Mouse (Mus musculus) skeletal muscle tissue, adult 2 months (tissue): ENCODE measurements at regions not wholly inside any gene's neighbourhood (a gene's known extent, or its start where the extent isn't known, plus 50 kb on each side); places are given as distances from the start of the nearest gene placed in this dataset.

ENCODE experiments used
- DNase-seq: peaks from one replicate; pipeline ENCODE4 v3.0.0-alpha.2; 2012; ENCODE audit warnings: low read depth, low spot score

DNA sequence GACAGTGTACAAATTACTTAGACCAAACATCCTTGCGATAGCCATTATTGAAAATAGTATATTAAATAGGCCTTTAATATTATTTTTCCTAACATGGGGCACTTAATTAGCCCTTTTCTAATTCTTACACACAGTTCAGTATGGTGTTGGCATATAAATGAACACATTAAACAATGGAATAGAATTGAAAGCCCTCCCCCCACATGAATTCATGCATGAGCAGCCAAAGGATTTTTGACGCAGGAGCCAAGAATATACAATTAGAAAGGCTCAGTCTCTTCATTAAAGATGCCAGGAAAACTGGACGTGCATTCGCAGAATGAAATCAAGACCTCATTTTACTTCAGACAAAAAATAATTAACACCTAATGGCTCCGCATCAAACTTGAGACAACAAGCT, 172.9 kb upstream of the Phactr1 start:
- DNase-seq = no peak

DNA sequence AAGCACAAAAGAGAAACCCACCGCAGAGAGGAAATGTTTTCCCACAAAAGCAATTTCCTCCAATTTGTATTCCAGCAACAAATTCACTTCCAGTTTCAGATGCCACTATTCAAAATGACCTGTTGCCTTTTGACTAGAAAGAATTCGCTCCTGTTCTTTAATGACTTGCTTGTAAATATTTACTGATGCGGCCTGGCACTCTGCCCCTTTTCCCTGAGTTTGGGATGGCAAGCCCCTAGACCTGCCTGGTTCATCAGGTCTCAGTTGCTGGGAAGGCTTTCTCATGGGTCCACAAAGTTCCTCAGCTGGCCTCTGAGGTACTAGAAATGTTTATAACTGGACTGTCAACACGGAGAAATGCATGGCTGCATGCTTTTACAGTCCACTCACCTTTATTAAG, 161.7 kb upstream of the Phactr1 start:
- no peak for DNase-seq

DNA sequence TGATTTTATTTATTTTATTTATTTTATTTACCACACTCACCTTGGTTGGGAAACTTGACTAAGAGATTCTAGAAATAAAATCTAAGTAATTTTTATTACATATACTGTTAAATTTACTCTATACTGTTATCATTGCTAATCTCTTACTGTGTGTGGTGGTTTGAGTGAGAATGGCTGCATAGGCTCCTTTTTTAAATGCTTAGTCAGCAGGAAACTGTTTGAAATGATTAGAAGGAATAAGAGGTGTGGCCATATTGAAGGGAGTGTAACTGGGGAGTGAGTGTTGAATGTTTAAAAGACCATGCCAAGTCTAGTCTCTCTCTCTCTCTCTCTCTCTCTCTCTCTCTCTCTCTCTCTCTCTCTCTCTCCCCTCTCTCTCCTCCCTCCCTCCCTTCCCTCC, 157.9 kb upstream of the Phactr1 start:
- DNase-seq = no peak

DNA sequence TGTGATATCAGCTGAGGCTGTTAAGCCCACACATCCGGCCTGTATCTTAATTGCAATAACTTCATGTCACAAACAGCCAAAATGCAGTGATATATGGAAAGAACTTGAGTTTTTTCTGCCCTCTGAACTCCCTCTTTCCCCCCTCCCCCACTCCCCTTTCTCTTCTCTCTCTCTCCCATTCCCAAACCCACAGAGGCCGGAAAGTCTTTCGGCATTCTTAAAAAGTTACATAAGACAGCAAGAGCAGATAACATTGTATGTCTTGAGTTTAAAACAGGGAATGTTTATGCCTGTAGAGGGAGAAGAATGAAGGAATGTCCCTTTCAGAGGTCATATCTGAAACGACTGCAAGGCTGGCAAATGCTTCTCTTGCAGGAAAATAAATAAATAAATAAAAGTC, 154.3 kb upstream of the Phactr1 start:
- DNase-seq = no peak

DNA sequence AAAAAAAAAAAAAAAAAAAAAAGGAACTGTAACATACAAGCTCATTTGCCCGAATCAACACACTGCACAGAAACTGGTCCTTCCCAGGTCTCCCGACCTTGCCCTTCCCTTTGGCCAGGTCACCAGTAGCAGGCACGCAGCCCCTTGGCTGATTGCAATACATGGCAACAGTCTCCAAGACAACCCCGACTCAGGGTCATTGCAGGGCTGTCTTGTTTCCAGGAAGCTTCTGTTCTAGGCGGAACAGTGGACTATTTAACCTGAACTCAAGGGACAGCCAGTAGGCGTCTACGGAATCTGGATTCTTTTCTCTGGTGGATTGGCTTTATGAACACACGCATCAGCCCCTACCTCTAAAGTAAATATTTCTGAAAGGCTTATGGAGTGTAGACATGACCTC, 153.5 kb upstream of the Phactr1 start:
- peak; percentile 47 for DNase-seq

DNA sequence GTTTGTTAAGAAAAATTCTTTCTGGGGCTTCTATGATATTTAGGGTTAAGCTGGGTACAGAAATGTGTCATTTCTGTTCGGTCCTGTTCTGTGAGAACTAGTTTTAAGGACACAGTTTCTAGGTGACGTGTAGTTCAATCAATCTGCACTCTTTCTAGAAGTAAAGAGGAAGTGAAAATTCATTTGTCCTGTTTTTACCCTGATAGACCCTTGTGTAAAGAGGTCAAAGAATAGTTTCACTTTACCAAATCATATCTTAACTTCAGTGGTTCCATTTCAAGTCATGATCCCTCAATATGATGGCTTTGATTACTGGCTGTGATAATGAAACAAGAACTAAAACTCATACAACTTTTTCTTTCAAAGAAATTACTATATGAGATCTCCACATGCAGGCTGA, 152.3 kb upstream of the Phactr1 start:
- no peak for DNase-seq

DNA sequence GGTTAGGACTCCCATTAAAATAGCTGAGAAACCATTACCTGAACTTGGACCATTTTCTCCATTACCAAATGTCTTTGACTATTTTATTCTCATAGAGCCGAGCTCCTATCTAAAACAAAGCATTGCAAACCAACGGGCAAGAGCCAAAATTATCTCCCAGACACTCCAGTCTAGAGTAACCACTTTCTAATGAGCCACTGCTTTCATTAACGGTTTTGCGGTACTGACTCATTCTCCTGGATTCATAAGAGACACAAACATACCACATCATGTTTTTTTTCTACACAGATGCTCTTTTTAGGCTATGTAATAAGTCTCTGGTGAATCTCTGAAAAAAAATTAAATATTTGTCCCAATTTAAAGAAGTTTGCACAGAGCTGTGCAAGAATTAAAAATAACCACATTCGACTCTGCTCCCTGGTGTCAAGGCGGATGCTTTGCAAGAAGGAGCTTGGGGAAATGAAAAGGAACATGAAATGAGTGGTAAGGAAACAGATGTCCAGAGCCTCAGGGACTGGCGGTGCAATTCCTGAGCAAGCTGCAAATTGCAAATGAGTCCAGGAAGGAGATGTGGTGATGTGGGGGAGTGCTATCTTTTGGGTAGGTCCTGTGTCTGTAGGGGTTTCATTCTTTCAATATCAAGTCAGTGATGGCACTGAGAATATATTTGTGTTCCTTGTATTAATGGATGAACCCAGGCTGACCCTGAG, 143.8 kb upstream of the Phactr1 start:
- peak; percentile 69 for DNase-seq

DNA sequence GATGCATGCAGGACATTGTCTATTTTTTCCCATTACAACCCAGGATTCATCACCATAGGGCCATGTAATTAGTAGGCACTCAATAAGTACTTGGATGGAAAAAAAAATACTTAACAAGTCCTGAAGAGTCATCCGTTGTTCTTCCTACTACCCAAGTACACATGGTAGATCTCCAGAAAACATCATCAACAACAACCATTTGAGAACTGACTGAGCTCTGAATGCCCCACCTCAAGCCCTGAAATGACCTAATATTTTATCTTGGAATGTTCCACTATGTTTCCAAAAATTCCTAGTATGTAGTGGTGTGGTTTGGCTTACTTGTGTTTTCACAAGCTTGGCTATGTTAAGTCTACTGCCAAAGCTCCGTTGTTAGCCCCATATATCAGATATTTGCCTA, 142.4 kb upstream of the Phactr1 start:
- DNase-seq = peak; percentile 47

DNA sequence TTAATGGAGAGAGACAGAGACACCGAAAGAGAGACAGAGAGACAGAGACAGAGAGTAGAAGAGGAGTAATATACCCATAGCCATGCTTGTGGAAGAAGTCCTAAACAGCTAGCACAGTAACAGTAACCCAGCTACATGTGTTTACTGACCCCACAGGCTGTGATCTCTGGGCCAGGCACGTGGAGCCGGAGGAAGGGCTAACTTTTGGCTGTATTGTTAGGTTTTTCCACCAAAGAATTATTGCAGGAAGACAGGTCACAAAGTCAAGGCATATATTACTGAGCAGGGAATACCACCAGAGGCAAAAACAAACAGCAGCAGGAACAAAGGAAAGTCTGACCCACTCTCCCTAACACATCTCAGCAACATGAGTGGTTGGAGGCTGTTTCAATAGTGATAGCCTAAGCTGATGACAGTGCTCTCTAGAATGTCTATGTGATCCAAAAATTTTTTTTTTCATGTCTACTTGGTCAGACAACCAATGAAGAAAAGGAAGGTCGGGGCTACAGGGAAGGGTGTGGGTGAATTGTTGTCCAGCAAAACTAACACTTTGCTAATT, 135.8 kb upstream of the Phactr1 start:
- DNase-seq = no peak

DNA sequence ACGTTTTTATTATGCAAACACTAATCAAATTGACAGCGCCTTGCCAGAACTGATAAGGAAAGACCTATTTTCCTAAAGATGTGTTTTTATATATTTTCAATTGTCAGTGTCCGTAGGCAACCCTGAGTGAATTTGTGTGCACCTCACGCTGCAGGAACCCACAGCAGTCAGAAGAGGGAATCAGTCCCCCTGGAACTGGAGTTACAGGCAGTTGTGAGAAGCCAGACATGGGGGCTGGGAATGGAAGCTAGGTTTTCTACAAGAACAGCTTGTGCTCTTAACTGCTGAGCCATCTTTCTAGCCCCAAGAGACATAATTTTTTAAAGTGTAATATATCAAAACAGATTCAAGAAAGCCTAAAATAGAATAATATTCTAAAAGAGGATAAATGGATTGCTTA, 134.0 kb upstream of the Phactr1 start:
- DNase-seq = peak; percentile 43

DNA sequence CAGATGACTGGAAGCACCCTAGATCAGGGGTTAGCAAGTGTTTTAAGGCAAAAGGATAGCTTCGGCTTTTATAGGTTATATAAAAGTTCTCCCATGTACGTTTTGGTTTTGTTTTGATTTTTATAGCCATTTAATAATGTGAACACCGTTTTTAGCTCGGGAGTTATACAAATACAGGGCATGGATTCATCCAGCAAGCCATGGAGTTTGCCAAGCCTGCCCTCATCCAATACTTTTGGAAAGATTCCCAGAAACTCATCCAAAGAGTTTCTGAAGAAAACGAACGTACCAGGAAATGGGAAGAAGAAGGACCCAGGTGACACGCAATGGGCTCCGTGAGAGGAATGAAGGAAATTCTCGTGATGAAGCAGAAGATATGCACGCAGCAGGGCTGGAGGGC, 133.6 kb upstream of the Phactr1 start:
- DNase-seq = no peak

DNA sequence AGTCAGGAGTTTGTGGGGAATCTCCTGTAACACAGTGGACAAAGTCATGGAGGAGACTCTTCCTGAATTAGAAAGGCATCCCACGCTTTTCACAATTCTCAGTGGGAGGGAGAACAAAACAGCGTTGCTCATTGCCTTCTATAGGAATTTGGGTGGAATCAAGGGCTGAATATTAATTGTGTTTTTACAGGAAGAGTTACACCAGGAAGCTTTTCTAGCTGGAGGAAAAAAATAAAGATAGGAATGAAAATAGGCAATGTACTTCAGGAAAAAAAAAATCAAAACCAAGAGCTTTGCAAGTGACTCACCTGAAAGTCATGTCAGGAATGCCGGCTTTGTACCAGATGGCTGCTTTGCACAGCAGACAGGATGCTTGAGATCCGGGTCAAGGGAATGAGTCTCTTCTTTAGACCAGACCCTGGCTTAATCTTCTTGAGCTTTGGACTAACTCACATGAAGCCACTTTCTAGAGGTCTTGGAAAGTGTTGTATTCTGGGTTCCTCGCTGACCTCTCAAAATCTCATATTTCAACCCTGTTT, 131.3 kb upstream of the Phactr1 start:
- DNase-seq = peak; percentile 37

DNA sequence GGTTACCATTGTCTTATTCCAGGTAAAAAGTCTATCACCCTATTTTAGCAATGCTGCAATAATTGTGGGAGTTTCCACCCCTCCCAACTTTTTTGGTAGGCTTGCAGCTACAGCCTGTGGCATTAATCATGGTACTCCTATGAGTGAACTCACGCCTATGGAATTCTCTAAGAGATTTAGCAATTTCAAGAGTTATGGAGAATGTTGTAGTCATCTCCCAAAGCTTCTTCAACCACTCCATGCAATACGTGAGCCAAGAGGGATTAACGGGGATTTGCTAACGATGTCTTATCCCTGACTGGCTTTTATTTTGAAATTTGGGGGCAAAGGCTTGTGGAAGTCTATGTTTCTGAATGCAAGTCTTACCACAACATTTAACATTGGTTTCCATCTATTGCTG, 125.5 kb upstream of the Phactr1 start:
- no peak for DNase-seq

DNA sequence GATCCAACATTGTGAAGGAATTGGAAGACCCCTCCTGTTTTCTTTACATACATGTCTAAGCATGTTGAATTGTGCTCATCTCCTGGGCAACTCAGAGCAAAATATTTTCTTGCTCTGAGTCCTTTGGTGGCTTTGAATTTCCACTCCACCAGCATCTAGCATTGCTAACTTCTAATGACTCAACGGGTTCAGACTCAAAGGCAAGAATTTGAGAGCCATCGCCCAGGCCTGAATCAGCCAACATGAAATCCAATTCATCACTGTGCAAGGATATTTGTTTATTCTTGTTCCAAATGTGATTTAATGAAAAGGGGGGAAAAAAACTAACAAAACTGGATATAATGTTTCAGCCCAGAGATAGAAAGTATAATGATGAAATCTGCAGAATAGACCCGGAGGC, 121.9 kb upstream of the Phactr1 start:
- no peak for DNase-seq

DNA sequence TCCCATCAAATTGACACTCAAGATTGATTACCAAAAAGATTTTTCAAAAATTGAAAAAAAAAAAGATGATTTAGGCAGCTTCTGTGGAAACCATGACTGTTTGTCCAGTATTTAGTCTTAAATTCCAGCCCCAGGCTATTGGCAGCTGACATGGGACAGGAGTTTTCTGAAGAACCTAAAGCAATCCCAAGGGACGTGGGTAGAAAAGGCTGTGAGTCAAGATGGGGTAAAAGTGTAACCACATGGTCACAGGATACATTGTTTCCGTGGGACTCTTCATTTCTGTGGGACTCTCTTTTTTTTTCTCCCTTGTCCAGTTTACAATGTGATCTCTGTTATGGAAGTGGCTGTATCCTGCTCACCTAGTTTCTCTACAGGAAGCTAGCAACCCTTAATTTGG, 119.0 kb upstream of the Phactr1 start:
- DNase-seq = no peak

DNA sequence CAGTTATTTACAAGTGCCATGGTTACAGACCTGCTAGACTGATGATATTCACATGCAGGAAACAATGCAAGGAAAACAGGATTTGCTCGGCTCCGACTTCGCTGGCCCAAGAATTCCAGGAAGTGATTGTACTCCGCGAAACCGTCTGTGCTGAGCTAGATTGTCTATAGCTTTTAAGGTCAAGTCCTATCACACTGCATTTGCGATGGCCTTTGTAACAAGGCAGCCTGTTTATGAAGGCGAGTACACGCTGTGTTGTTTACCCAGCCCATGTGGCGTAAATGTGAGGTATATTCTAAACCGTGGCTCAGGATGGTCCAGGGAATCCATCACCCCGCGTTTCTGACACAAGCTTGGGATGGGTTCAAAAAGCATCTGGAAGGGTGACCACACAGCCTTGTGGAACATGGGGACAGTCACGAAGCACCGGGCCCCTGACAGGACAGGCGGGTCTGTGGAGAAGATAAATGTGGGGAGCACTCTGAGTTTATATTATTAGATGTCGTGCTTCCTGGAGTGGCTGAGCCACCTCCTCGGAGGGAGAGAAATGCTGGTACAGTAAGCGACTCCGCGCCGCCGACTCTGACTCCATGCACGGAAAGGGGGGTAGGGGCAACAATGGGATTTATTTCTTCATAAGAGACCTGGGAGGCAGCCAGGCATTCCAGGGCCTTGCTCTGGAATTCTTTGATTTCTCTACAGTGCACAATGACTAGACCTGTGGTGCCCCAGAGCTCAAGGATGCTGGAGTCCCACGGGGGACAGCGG, 114.9 kb upstream of the Phactr1 start:
- DNase-seq = no peak

DNA sequence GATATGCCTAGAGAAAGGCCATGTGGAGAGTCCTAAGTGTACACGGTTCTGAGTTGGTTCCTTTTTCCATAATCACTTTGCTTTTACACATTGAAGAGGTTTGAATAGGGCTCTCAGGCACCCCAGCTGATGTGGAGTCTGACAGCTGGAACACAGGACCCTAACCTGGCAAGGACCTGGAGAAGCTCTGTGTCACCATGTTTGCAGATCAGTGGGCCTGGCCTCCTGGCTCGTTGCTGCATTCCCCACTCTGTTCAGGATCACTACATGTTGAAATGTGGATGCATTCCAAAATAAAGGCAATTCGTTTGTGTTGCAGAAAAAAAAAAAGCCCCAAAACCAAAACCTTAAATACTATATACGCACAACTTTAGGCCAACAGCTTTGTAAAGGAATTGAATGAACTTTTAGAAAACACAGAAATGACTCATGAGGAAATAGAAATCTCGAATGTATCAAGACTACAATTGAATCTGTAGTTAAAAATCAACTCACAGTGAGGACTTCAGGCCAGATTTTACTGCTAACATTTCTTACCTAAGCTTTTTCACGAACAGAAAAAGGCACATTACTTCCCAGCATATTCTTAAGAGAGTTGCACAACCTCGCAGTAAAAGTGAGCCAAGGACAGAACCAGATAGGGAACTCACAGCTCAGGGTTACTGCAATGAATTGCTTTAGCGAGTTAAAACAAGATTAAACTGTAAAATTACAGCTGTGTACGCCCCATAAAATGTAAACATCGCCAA, 109.6 kb upstream of the Phactr1 start:
- DNase-seq = no peak

DNA sequence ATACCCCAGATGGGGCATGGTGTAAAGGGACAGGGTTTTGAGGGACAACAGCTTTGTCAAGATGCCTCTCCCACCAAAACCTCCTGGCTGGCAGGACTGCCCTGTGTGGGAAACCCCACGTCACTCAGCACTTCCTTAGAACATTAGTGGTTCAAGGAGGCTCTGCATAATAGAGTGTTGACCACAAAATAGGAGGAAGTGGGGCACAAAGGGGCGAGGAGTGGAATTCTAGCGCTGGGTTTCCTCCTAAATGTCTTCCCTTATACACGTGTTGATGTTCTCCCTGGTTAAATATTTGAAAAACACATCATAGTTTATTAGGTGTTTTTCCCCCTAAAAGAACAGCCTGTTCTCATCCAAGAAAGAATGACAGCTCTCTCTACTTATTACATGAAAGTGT, 106.2 kb upstream of the Phactr1 start:
- no peak for DNase-seq

DNA sequence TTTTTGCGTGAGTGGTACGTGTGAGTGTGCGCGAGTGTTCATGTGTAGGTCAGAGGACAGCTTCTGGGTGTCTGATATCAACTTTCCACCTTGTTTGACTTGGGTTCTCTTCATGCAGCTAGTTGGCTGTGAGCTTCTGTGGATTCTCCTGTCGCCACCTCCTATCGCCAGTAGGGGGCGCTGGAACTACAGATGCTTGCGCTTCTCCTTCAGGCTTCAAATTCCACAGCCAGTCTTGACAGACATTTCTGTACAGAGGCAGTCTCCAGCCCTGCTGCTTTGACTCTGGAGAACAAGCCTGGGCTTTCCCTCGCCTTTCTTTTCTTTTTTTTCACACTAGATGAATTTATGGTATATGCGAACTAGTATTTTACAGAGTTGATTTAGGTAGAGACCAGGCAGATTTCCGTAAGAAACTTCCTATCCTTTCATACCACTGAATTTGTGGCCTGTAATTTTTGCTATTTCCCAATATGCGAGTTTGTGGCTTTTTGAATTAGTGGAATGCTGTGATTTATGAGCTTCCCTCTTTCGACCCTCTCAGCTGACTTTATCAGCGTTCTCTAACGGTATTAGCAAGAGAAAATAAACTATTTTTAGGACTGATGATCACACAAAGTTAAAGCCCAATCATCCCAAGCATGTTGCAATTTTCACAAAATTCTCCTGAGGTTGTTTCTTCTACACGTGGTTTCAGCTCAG, 104.5 kb upstream of the Phactr1 start:
- peak; percentile 61 for DNase-seq

DNA sequence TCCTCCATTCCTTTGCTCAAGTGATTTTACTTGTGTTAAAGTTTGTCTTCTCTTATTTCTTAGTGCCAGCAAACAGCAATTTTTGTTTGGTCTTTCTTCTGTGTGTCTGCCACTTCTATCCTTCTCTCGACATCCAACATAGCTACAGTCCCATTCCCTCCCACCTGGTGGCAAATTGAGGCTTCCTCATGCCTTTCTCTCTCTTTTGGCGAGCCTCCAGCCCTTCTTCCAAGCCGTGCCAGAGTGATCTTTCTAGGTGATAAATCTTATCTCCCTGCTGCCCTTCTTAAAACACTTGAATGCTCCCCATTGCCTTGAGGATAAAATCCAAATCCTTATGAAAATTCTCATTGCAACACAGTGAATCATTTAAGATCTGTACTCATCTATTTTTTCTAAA, 101.0 kb upstream of the Phactr1 start:
- no peak for DNase-seq

DNA sequence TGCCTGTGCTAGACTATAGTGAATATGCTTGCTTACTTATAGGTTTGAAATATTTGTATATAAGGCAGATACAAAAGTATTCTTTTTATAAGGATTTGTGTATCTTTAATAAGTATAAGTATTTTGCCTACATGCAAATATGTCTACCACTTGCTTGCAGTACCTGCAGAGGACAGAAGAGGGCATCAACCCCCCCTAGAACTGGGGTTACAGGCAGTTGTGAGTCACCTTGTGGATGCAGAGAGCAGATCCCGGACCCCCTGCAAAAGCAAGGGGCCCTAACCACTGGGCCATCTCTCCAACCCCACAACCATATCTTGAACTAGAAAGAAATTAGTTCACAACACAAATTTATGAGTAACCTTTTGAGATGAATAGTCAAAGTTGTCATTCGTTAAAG, 91.3 kb upstream of the Phactr1 start:
- no peak for DNase-seq

DNA sequence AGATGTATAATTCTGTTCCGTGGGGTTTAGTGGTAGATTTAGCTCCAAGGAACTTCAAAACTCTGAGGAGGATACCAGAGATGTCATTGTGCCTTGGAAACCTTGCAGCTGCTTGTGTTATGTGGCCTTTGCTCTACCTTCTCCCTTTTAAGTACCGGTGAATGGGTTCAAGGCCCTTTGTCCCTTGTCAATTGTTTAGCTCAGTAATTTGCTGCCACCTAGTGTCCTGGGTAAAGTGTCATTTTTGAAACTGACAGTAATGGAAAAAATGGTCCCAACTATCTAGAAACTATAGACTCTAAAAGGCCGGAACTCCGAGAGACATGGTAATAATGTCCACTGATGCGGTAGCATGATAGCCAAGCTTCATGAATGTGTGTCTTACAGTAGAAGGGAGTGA, 90.8 kb upstream of the Phactr1 start:
- DNase-seq = no peak
